Mouse (Mus musculus) gonadal fat pad, adult 2 months (tissue): ENCODE data around the gene Eps8. TPM values are rescaled to one million over a fixed set of nuclear protein-coding genes. Genes with fewer than 3 reads are reported as not detected.

Source experiments
- DNase-seq: peaks from one replicate; pipeline ENCODE4 v3.0.0-alpha.2; 2012; ENCODE audit warnings: low read depth
- polyA plus RNA-seq: library from polyadenylated mRNA; depleted of rRNA; stranded (reverse); fragments of >200 nt; gene quantifications from 2 replicates; pipeline ENCODE4 v1.2.3, GENCODE M21; 2012; rRNA removed

Gene Eps8
- polyA plus RNA-seq = 13.8 and 18.0 TPM in 2 replicates

- DNase-seq = no peak
Observed at GRCm38 (mm10) chr6:137654776-137655175, at the start of gene Eps8. Eps8 (minus strand) TSS chr6:137654876.

- DNase-seq = no peak
Observed at GRCm38 (mm10) chr6:137703431-137703830, 48.8 kb upstream of the Eps8 start.

- DNase-seq = no peak
Observed at GRCm38 (mm10) chr6:137702918-137703317, 48.2 kb upstream of the Eps8 start.

GRCm38 (mm10) chr6:137702186-137702585 is 47.5 kb upstream of the Eps8 start:
- DNase-seq = no peak

- no peak for DNase-seq
Observed at GRCm38 (mm10) chr6:137699434-137699833, 44.8 kb upstream of the Eps8 start.

- peak; percentile 26 for DNase-seq
Observed at GRCm38 (mm10) chr6:137696445-137697204, 41.9 kb upstream of the Eps8 start.

GRCm38 (mm10) chr6:137695046-137695445 is 40.4 kb upstream of the Eps8 start:
- DNase-seq = no peak

- DNase-seq = no peak
Observed at GRCm38 (mm10) chr6:137694310-137694709, 39.6 kb upstream of the Eps8 start.

- no peak for DNase-seq
Observed at GRCm38 (mm10) chr6:137690550-137691119, 36.0 kb upstream of the Eps8 start.

GRCm38 (mm10) chr6:137688506-137689105 is 33.9 kb upstream of the Eps8 start:
- DNase-seq = no peak

GRCm38 (mm10) chr6:137688079-137688478 is 33.4 kb upstream of the Eps8 start:
- DNase-seq = no peak

GRCm38 (mm10) chr6:137687667-137688066 is 33.0 kb upstream of the Eps8 start:
- DNase-seq = no peak

GRCm38 (mm10) chr6:137682629-137683028 is 28.0 kb upstream of the Eps8 start:
- DNase-seq = no peak

GRCm38 (mm10) chr6:137681000-137681399 is 26.3 kb upstream of the Eps8 start:
- no peak for DNase-seq

GRCm38 (mm10) chr6:137676581-137676980 is 21.9 kb upstream of the Eps8 start:
- no peak for DNase-seq

GRCm38 (mm10) chr6:137675556-137675955 is 20.9 kb upstream of the Eps8 start:
- DNase-seq = no peak

GRCm38 (mm10) chr6:137673301-137673700 is 18.6 kb upstream of the Eps8 start:
- DNase-seq = no peak

GRCm38 (mm10) chr6:137671561-137671960 is 16.9 kb upstream of the Eps8 start:
- no peak for DNase-seq

GRCm38 (mm10) chr6:137670820-137671219 is 16.1 kb upstream of the Eps8 start:
- DNase-seq = no peak

- DNase-seq = no peak
Observed at GRCm38 (mm10) chr6:137669876-137670275, 15.2 kb upstream of the Eps8 start.

- DNase-seq = no peak
Observed at GRCm38 (mm10) chr6:137669433-137669832, 14.8 kb upstream of the Eps8 start.

- DNase-seq = no peak
Observed at GRCm38 (mm10) chr6:137668331-137668730, 13.7 kb upstream of the Eps8 start.

- DNase-seq = no peak
Observed at GRCm38 (mm10) chr6:137667665-137668064, 13.0 kb upstream of the Eps8 start.
